Mouse (Mus musculus): ENCODE data around the gene Scaf8. TPM values are rescaled to one million over a fixed set of nuclear protein-coding genes. Genes with fewer than 3 reads are reported as not detected.
"Not testable (repeated sequence)": the region's sequence is repeated elsewhere in the genome, so short reads cannot be mapped to it uniquely, and the experiment has no call there.

Gene Scaf8
- polyA plus RNA-seq, 1 experiment: 15.8 TPM

- TF ChIP-seq CTCF (IDR thresholded peaks at IDR 0.05; ENCODE audit: control insufficient read depth, insufficient read depth, low read length): peak; percentile 55
- H3K4me1 ChIP-seq (ENCODE audit: control insufficient read depth, insufficient read depth, low read length): not testable (repeated sequence)
- peak overlapping the region; percentile 34 for H3K4me3 ChIP-seq (replicated peaks; ENCODE audit: control insufficient read depth, low read depth, low read length)
- peak overlapping the region; percentile 7 for H3K27ac ChIP-seq (ENCODE audit: control insufficient read depth, insufficient read depth, low read depth, low read length, poor library complexity)
- WGBS: 1% methylated on average over 25 of the region's 25 CpGs
These were observed 31.7 kb upstream of the Scaf8 start for GRCm38 (mm10) chr17:3082756-3083749.

- peak overlapping the region; percentile 98 for H3K27ac ChIP-seq (ENCODE audit: control insufficient read depth, insufficient read depth, low read depth, low read length, poor library complexity)
- peak overlapping the region; percentile 66 for H3K4me3 ChIP-seq (replicated peaks; ENCODE audit: control insufficient read depth, low read depth, low read length)
- WGBS: 1% methylated on average over 40 of the region's 40 CpGs
- TF ChIP-seq CTCF (IDR thresholded peaks at IDR 0.05; ENCODE audit: control insufficient read depth, insufficient read depth, low read length) (no peak), POLR2A (IDR thresholded peaks at IDR 0.05; ENCODE audit: borderline replicate concordance, control insufficient read depth, low read depth, low read length) (peak; percentile 41; the same call in 1 of the 2 replicates)
- no peaks in the 10 kb centered on the region for H3K4me1 ChIP-seq (ENCODE audit: control insufficient read depth, insufficient read depth, low read length)
These were observed 30.8 kb upstream of the Scaf8 start for GRCm38 (mm10) chr17:3083886-3084550.

- no peaks in the 10 kb centered on the region for H3K4me1 ChIP-seq (ENCODE audit: control insufficient read depth, insufficient read depth, low read length)
- TF ChIP-seq CTCF (IDR thresholded peaks at IDR 0.05; ENCODE audit: control insufficient read depth, insufficient read depth, low read length): peak; percentile 64
- TF ChIP-seq POLR2A (IDR thresholded peaks at IDR 0.05; ENCODE audit: borderline replicate concordance, control insufficient read depth, low read depth, low read length): no peak
- H3K27ac ChIP-seq (ENCODE audit: control insufficient read depth, insufficient read depth, low read depth, low read length, poor library complexity): peak overlapping the region; percentile 98
- WGBS: 1% methylated on average over 31 of the region's 31 CpGs
- H3K4me3 ChIP-seq (replicated peaks; ENCODE audit: control insufficient read depth, low read depth, low read length): peak overlapping the region; percentile 66
These were observed 30.2 kb upstream of the Scaf8 start for GRCm38 (mm10) chr17:3084551-3084930.

GRCm38 (mm10) chr17:3085152-3085551, 29.6 kb upstream of the Scaf8 start:
- TF ChIP-seq POLR2A (IDR thresholded peaks at IDR 0.05; ENCODE audit: borderline replicate concordance, control insufficient read depth, low read depth, low read length) (no peak), CTCF (IDR thresholded peaks at IDR 0.05; ENCODE audit: control insufficient read depth, insufficient read depth, low read length) (no peak)
- Histone ChIP-seq H3K4me1 (ENCODE audit: control insufficient read depth, insufficient read depth, low read length) (no peaks in the 10 kb centered on the region), H3K27ac (ENCODE audit: control insufficient read depth, insufficient read depth, low read depth, low read length, poor library complexity) (no peak overlapping the region), H3K4me3 (replicated peaks; ENCODE audit: control insufficient read depth, low read depth, low read length) (no peak overlapping the region)
- WGBS: 56% methylated on average over 3 of the region's 3 CpGs

GRCm38 (mm10) chr17:3092682-3093081, 22.1 kb upstream of the Scaf8 start:
- WGBS: 28% methylated on average over 4 of the region's 4 CpGs
- TF ChIP-seq POLR2A (IDR thresholded peaks at IDR 0.05; ENCODE audit: borderline replicate concordance, control insufficient read depth, low read depth, low read length): no peak
- no peak for TF ChIP-seq CTCF (IDR thresholded peaks at IDR 0.05; ENCODE audit: control insufficient read depth, insufficient read depth, low read length)
- Histone ChIP-seq H3K4me3 (replicated peaks; ENCODE audit: control insufficient read depth, low read depth, low read length) (no peak overlapping the region), H3K4me1 (ENCODE audit: control insufficient read depth, insufficient read depth, low read length) (no peaks in the 10 kb centered on the region), H3K27ac (ENCODE audit: control insufficient read depth, insufficient read depth, low read depth, low read length, poor library complexity) (no peak overlapping the region)

GRCm38 (mm10) chr17:3099273-3099672, 15.5 kb upstream of the Scaf8 start:
- H3K27ac ChIP-seq (ENCODE audit: control insufficient read depth, insufficient read depth, low read depth, low read length, poor library complexity); H3K4me1 ChIP-seq (ENCODE audit: control insufficient read depth, insufficient read depth, low read length); H3K4me3 ChIP-seq (replicated peaks; ENCODE audit: control insufficient read depth, low read depth, low read length): not testable (repeated sequence)
- WGBS: 60% methylated on average over 1 of the region's 1 CpGs

- TF ChIP-seq POLR2A (IDR thresholded peaks at IDR 0.05; ENCODE audit: borderline replicate concordance, control insufficient read depth, low read depth, low read length): 0 out of 2 replicates have a peak, but pooled peaks have one; percentile 28
- TF ChIP-seq CTCF (IDR thresholded peaks at IDR 0.05; ENCODE audit: control insufficient read depth, insufficient read depth, low read length): no peak
- no peaks in the 10 kb centered on the region; the same call in 1 of the 2 replicates for H3K4me1 ChIP-seq (ENCODE audit: control insufficient read depth, insufficient read depth, low read length)
- 3% methylated on average over 14 of the region's 14 CpGs for WGBS
- no peak overlapping the region; the same call in 1 of the 2 replicates for H3K27ac ChIP-seq (ENCODE audit: control insufficient read depth, insufficient read depth, low read depth, low read length, poor library complexity)
- H3K4me3 ChIP-seq (replicated peaks; ENCODE audit: control insufficient read depth, low read depth, low read length): peak overlapping the region; percentile 57
These were observed 12.2 kb upstream of the Scaf8 start for GRCm38 (mm10) chr17:3102336-3103165.
